Mouse (Mus musculus) heart, embryonic 13.5 days (tissue): ENCODE results near the gene Sgk1. TPM values are rescaled to one million over a fixed set of nuclear protein-coding genes. Genes with fewer than 3 reads are reported as not detected.

Experiments
- ATAC-seq: fragments of 200-750 bp; cut with Nextera tagmentation; 2 replicates; pipeline ENCODE4 v1.8.0; 2017; ENCODE audit warnings: moderate TSS enrichment; ENCODE audit not compliant: insufficient number of reproducible peaks, low FRiP score, low TSS enrichment; ENCODE audit errors: extremely low read depth
- H3K27ac ChIP-seq: fragments of 300-500 bp; sonication (generic); replicated peaks from 2 replicates; pipeline ENCODE4 v1.5.1; 2015; ENCODE audit warnings: moderate library complexity, mild to moderate bottlenecking, inconsistent platforms
- H3K27me3 ChIP-seq: fragments of 300-500 bp; sonication (generic); replicated peaks from 2 replicates; pipeline ENCODE4 v1.6.1; 2015; ENCODE audit warnings: mild to moderate bottlenecking, inconsistent platforms
- H3K36me3 ChIP-seq: fragments of 300-500 bp; sonication (generic); 2 replicates; pipeline ENCODE4 v1.6.1; 2015; ENCODE audit warnings: mild to moderate bottlenecking, inconsistent platforms
- H3K4me1 ChIP-seq: fragments of 300-500 bp; sonication (generic); 2 replicates; pipeline ENCODE4 v1.6.1; 2015; ENCODE audit warnings: inconsistent platforms
- H3K4me2 ChIP-seq: fragments of 300-500 bp; sonication (generic); 2 replicates; pipeline ENCODE4 v1.6.1; 2015; ENCODE audit warnings: inconsistent platforms, mild to moderate bottlenecking, moderate library complexity
- H3K4me3 ChIP-seq: fragments of 300-500 bp; sonication (generic); 2 replicates; pipeline ENCODE4 v1.5.1; 2015; ENCODE audit warnings: moderate library complexity, mild to moderate bottlenecking, inconsistent platforms
- H3K9ac ChIP-seq: fragments of 300-500 bp; sonication (generic); 2 replicates; pipeline ENCODE4 v1.6.1; 2015; ENCODE audit warnings: inconsistent platforms, mild to moderate bottlenecking, moderate library complexity
- H3K9me3 ChIP-seq: fragments of 300-500 bp; sonication (generic); 2 replicates; pipeline ENCODE4 v1.6.1; 2016; ENCODE audit warnings: inconsistent platforms
- whole genome bisulfite sequencing: fragments of 180-500 bp; shearing (Covaris S2); methylation state at CpG from one replicate; pipeline ENCODE4 v1.1.7; 2015; ENCODE audit warnings: mixed read lengths; 5-methylcytosine and 5-hydroxymethylcytosine counted together
- polyA plus RNA-seq: library from polyadenylated mRNA; unstranded; fragments of >200 nt; fragmentation: Nextera tagmentation; extraction: Ambion mirVana; gene quantifications from 2 replicates; pipeline ENCODE4 v1.2.1, GENCODE M21; 2015

Sgk1 gene
- polyA plus RNA-seq, 1 experiment from 2014 or later = 24.7 TPM

DNA sequence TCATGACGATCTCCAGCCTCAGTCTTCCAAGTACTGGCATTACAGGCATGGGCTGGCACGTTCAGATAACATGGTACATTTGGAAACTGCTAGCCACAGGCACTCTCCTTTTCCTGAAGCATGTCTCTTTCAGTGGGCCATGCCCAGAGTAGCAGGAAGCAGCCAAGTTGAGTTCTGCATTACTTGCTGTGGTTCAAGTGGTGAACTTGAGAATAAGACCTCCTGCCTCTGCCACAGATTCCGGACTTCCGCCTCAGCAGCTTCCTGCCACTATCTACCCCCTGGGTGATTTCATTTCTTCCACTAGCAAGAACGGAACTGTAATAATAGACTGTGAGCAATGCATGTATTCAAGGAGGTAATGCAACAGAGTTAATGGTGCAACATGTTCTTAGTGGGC, 94.3 kb downstream of the Sgk1 start:
- WGBS = 63% methylated on average over 5 of the region's 5 CpGs
- Histone ChIP-seq H3K9ac (no peak overlapping the region), H3K9me3 (no peaks in the 10 kb centered on the region), H3K27me3 (no peaks in the 10 kb centered on the region), H3K27ac (no peak overlapping the region), H3K36me3 (no peaks in the 10 kb centered on the region), H3K4me2 (no peak overlapping the region), H3K4me3 (no peak overlapping the region), H3K4me1 (peaks cover 18% of the 10 kb centered on the region)
- no peak for ATAC-seq

DNA sequence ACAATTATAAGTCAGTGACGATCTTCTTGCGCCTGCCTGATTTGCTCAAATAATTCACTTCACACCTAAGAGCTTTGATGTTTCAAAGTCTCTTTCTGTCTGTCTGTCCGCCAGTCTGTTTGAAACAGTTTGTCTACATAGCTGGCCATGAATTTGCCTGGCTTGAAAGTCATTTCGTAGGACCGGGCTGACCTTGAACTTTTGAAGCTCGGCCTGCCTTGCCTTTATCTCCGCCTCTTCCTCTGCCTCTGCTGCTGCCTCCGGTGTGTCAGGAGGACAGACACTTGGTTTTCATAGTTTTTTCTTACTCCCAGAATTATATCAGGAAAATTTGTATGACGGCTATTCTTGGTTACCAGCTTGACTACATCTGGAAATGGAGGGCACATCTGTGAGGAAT, 96.4 kb downstream of the Sgk1 start:
- H3K9ac ChIP-seq = no peak overlapping the region
- 73% methylated on average over 9 of the region's 9 CpGs for WGBS
- no peak for ATAC-seq
- H3K36me3 ChIP-seq = no peaks in the 10 kb centered on the region
- no peak overlapping the region for H3K27ac ChIP-seq
- no peak overlapping the region for H3K4me2 ChIP-seq
- no peaks in the 10 kb centered on the region for H3K9me3 ChIP-seq
- no peaks in the 10 kb centered on the region for H3K27me3 ChIP-seq
- H3K4me1 ChIP-seq = peaks cover 18% of the 10 kb centered on the region
- H3K4me3 ChIP-seq = no peak overlapping the region

DNA sequence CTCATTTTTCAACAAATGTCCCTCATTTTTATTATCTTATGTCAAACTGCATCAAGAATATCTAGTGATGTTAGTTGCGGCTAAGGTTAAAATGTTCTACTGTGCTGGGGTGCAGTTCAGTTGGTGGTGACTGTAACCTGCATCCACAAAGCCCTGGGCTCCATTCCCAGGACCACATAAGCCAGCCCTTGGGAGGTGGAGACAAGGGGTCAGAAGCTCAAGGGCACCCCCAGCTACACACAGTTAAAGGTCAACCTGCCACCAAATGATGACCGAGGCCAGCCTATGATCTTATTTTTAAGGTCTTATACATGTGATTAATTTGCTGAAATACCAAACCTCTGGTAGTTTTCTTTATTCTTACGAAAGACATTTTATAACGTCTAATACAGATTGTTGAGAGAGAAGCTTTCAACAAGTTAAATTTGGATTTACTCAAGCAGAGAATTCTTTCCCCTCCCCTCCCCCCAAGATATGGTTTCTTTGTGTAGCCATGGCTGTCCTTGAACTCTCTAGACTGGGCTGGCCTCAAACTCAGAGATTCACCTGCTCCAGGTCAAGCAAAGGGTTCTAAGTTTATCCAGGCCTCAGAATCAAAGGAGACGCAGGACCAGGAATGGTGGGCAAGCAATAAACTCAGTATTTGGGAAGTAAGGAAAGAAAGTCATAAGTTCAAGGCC, 97.4 kb downstream of the Sgk1 start:
- Histone ChIP-seq H3K4me2 (no peak overlapping the region), H3K4me1 (peaks cover 18% of the 10 kb centered on the region), H3K27me3 (no peaks in the 10 kb centered on the region), H3K27ac (no peak overlapping the region), H3K4me3 (no peak overlapping the region), H3K9ac (no peak overlapping the region), H3K36me3 (no peaks in the 10 kb centered on the region), H3K9me3 (no peaks in the 10 kb centered on the region)
- WGBS = 84% methylated on average over 5 of the region's 5 CpGs
- no peak for ATAC-seq

DNA sequence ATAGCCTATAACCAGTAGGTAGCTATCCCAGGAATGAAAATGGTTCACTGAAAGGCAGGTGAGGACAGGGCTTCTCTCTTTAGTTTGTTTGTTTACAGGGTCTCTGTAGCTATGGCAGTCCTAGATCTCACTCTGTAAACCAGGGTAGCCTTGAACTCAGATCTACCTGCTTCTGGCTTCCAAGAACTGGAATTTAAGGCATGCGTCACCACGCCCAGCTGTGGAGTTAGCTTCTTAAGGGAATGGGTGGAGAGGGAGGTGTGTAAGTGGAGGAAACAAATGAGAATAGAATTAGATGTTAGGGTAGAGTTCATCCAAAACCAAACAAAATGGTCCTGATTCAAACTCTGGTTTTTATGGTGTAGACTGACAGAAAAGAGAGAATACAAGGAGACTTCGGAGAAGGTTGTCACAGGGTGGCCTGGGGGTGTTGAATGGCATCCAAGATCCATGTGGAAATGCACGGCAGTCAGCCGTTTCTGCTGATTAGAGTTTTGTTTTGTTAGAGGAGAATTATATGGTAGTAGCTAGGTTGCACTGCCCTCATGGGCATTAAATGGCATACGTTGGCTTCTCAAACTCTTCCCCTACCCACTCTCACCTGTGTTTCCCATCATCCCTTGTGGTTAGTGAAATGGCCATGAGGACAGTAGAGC, 98.9 kb downstream of the Sgk1 start:
- Histone ChIP-seq H3K4me2 (no peak overlapping the region), H3K4me3 (no peak overlapping the region), H3K27ac (no peak overlapping the region), H3K36me3 (no peaks in the 10 kb centered on the region), H3K9me3 (no peaks in the 10 kb centered on the region), H3K4me1 (peaks cover 5% of the 10 kb centered on the region; the same call in 1 of the 2 replicates), H3K27me3 (no peaks in the 10 kb centered on the region), H3K9ac (no peak overlapping the region)
- ATAC-seq = no peak
- WGBS = 68% methylated on average over 6 of the region's 6 CpGs

DNA sequence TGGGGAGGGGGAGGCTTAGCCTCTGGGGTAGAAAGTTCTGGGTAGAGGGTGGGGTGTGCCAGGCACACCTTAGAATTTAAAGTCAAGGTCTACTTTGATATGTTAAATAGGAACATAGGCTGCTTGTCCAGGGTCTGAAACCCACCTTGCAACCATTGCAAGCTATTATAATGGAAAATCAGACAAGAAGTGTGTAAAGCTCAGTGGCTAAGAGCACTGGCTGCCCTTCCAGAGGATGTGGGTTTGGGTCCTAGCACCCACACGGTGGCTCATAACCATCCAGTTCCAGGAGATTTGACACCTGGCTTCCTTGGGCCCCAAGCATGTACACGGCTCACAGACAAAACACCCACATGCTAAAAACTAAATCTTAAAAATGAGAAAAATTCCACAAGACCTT, 100.3 kb downstream of the Sgk1 start:
- Histone ChIP-seq H3K9ac (no peak overlapping the region), H3K9me3 (no peaks in the 10 kb centered on the region), H3K27me3 (no peaks in the 10 kb centered on the region), H3K27ac (no peak overlapping the region), H3K4me2 (no peak overlapping the region), H3K4me3 (no peak overlapping the region), H3K36me3 (no peaks in the 10 kb centered on the region), H3K4me1 (no peaks in the 10 kb centered on the region)
- no peak for ATAC-seq
- WGBS = 70% methylated on average over 2 of the region's 2 CpGs

DNA sequence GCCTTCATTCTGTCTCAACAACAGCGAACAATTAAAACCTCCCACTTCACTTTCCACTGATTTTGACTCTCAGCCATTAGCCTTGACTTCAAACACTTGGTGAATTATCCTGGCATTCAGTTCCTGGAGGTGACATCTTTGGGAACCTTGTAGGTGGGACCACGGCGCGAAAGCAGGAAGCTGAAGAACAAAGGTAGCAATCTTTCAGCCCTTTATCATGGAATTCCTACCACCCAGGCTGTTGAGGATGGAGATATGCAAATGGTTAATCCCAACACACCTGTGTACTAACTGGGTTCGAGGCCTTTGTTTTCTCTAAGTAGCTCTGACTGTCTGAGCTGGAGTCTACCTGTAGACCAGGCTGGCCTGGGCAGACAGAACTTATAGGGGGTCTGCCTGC, 106.5 kb downstream of the Sgk1 start:
- Histone ChIP-seq H3K4me1 (peaks cover 16% of the 10 kb centered on the region), H3K9ac (no peak overlapping the region), H3K27ac (no peak overlapping the region), H3K4me2 (no peak overlapping the region), H3K4me3 (no peak overlapping the region), H3K27me3 (peaks cover 10% of the 10 kb centered on the region; the same call in 1 of the 2 replicates), H3K36me3 (no peaks in the 10 kb centered on the region), H3K9me3 (no peaks in the 10 kb centered on the region)
- 68% methylated on average over 5 of the region's 5 CpGs for WGBS
- ATAC-seq = no peak

DNA sequence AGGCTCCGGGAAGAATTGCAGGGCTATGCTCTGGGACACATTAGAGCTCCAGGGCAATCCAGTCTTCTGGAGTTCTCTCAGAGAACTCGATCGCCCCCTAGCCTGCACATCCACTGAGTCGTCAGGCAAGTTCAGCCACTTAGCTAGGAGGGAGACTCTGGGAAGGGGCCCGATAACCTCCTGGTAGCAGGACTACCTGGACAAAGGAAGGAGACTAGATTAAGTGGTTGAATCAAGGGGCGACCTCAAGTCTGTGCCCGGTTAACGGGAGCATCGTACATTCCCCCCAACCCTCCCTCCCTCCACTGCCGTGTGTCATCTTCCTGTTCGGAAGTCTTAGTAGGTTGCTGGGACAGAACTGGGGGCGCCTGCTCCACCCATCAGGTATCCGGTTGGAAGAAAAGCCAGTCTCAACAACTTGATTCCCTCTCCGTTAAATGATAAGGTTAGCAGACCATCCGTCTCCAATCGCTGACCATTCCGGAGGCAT, 109.4 kb downstream of the Sgk1 start:
- Histone ChIP-seq H3K27ac (peak overlapping the region; percentile 95), H3K4me1 (peaks cover 24% of the 10 kb centered on the region), H3K4me2 (peak overlapping the region; percentile 92), H3K27me3 (peaks cover 10% of the 10 kb centered on the region; the same call in 1 of the 2 replicates), H3K9me3 (no peaks in the 10 kb centered on the region), H3K36me3 (peaks cover under 1% of the 10 kb centered on the region; the same call in 1 of the 2 replicates), H3K4me3 (peak overlapping the region; percentile 83), H3K9ac (peak overlapping the region; percentile 47; the same call in 1 of the 2 replicates)
- no peak for ATAC-seq
- WGBS = 18% methylated on average over 17 of the region's 17 CpGs

DNA sequence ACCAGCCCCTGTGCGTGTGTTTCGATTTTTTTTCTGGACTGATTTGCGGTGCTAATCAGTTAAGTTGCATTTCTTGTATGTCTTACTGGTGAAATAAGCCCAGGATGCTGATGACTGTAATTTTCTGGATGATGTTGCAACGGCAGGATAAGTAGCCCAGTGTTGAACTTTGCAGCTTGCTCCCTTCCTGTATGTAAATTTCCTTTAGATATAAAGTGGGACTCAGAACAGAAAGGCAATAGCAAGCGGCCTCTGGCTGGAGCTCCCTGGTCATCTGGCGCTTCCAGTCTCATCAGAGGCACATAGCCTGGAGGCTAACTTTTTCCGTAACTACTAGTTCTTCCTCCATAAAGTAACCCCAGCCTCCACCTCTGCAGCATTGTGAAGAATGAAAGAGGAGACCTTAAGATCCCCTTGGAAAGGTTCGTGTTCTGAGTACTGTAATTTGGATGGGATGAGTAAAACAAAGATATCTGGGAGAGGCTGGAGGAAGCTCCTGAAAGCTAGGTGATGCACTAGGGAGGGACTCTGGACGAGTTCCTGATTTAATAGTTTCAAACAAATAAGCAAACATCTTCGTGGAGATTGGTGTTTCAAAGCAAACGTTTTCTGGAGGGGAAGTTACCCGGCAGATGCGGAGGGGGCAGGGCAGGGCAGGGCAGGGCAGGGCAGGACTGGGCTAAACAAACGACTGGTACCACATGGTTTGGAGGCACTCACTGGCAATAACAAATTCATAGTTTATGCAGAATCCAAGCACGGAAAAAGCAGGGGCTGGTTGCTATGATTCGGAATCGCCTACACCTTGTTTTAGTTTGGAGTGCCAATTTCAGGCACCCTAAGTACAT, 110.2 kb downstream of the Sgk1 start:
- H3K9ac ChIP-seq = peak overlapping the region; percentile 88

DNA sequence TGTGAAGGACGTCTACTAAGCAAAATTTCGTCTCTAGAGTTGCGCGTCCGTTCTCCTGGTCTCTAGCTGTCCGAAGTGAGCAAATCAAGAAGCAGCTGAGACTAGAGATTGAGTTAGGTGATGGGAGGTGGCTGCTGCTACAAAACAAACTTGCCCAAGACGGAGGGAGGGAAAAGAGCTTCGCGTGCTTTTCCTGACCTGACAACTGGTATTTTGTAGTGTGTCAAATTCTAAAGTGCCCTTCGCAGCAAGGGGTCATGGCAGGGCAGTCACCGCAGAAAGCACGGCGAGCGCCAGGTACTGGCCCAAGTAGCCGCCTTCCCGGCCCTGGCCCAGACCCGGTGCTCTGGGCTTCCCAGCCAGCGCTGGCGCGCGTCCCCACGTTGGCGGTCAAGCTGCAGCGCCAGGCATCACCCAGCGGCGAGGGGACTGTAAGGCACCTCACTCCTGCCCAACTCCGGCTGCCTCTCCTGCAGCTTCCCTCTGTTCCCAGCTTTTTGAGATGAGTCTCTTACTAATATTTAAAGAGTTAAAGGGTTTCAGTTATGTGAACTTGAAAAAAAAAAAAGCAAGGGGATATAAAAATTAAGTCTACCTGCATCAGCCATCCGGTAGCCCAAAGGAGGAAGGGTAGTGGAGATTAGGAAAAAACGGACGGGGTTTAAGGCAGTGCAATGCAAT, 111.0 kb downstream of the Sgk1 start:
- WGBS = 1% methylated on average over 30 of the region's 30 CpGs
- Histone ChIP-seq H3K27me3 (peaks cover 10% of the 10 kb centered on the region; the same call in 1 of the 2 replicates), H3K4me3 (peak overlapping the region; percentile 83), H3K9me3 (no peaks in the 10 kb centered on the region), H3K9ac (peak overlapping the region; percentile 88), H3K27ac (peak overlapping the region; percentile 95), H3K4me1 (peaks cover 26% of the 10 kb centered on the region), H3K4me2 (peak overlapping the region; percentile 92), H3K36me3 (peaks cover 16% of the 10 kb centered on the region)
- ATAC-seq = no peak

More for the DNA sequence above, 110.2 kb downstream of the Sgk1 start:
- Histone ChIP-seq H3K9me3 (no peaks in the 10 kb centered on the region), H3K4me3 (peak overlapping the region; percentile 83), H3K4me2 (peak overlapping the region; percentile 92), H3K4me1 (peaks cover 26% of the 10 kb centered on the region), H3K36me3 (peaks cover 9% of the 10 kb centered on the region), H3K27me3 (peaks cover 10% of the 10 kb centered on the region; the same call in 1 of the 2 replicates), H3K27ac (peak overlapping the region; percentile 95)
- WGBS = 19% methylated on average over 17 of the region's 17 CpGs
- ATAC-seq = no peak

DNA sequence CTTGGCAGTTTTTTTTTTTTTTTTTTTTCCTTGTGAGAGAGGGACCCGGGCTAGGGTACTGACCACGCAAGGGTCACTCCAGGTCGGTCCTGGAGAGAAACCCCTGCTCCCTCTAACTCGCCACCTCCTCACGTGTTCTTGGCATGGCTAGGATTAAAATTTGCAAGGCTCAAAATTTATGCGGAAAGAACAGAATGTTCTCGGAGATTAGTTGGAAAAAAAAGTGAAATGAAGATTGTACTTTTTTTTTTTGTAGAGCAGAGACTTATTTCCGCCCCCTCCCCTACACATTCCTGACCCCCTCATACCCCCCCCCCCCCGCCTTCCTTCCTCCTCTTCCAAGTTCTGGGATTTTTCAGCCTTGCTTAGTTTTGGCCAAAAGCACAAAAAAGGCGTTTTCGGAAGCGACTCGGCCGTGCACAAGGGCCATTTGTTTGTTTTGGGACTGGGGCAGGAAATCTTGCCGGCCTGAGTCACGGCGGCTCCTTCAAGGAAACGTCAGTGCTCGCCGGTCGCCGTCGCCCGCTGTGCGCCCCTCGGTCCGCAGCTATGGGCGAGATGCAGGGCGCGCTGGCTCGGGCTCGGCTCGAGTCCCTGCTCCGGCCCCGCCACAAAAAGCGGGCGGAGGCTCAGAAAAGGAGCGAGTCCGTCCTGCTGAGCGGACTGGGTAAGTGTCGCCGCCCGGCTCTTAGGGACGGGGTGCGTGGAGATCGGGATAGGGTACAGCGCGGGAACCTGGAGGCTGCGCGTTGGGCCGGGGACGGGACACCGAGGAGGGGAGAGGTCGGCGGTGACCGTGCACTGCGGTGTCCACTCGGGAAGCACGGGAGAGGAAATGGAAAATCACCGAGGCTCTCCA, 111.8 kb downstream of the Sgk1 start:
- Histone ChIP-seq H3K9me3 (no peaks in the 10 kb centered on the region), H3K27me3 (peaks cover 10% of the 10 kb centered on the region; the same call in 1 of the 2 replicates), H3K36me3 (peaks cover 23% of the 10 kb centered on the region), H3K4me1 (peaks cover 31% of the 10 kb centered on the region), H3K4me3 (peak overlapping the region; percentile 83), H3K27ac (peak overlapping the region; percentile 95), H3K9ac (peak overlapping the region; percentile 88), H3K4me2 (peak overlapping the region; percentile 92)
- peak; percentile 26; the same call in 1 of the 2 replicates for ATAC-seq
- WGBS = under 1% methylated on average over 59 of the region's 60 CpGs
